Mouse (Mus musculus) right cerebral cortex, adult 2 months (tissue): ENCODE measurements around the gene Bmyc.
A peak's percentile ranks its signal among the peaks of the same experiment; 100 is the strongest.
"Not testable (repeated sequence)": the region's sequence is repeated elsewhere in the genome, so short reads cannot be mapped to it uniquely, and the experiment has no call there.

Experiments used
- DNase-seq, 2 experiments: peaks; one replicate each; pipeline ENCODE4 v3.0.0; 2021 to 2022; ENCODE audit warnings: low spot score in 2 of 2

Bmyc gene

GRCm38 (mm10) chr2:25706643-25707481, at the start of gene Bmyc:
Bmyc (plus strand) TSS chr2:25706739.
- DNase-seq: peak; percentile 88 to 89

GRCm38 (mm10) chr2:25657246-25657645, 49.3 kb upstream of the Bmyc start:
- no peak for DNase-seq

GRCm38 (mm10) chr2:25657652-25658051, 48.9 kb upstream of the Bmyc start, which contains the start of gene Lcn5:
Lcn5 (plus strand) TSS chr2:25657952.
- DNase-seq: no peak

- no peak for DNase-seq
Observed at GRCm38 (mm10) chr2:25660279-25660678, 46.3 kb upstream of the Bmyc start.

- no peak for DNase-seq
Observed at GRCm38 (mm10) chr2:25661245-25661970, 45.1 kb upstream of the Bmyc start.

- DNase-seq: peak; percentile 47 to 50
Observed at GRCm38 (mm10) chr2:25663511-25663910, 43.0 kb upstream of the Bmyc start.

GRCm38 (mm10) chr2:25664125-25664524, 42.4 kb upstream of the Bmyc start:
- DNase-seq: no peak

GRCm38 (mm10) chr2:25666516-25666915, 40.0 kb upstream of the Bmyc start:
- DNase-seq: no peak

- no peak for DNase-seq
Observed at GRCm38 (mm10) chr2:25676486-25676885, 30.1 kb upstream of the Bmyc start, which contains the start of gene Lcn6. Lcn6 (plus strand) TSS chr2:25676786.

- no peak for DNase-seq
Observed at GRCm38 (mm10) chr2:25679559-25679958, 27.0 kb upstream of the Bmyc start.

- DNase-seq: no peak
Observed at GRCm38 (mm10) chr2:25682426-25682825, 24.1 kb upstream of the Bmyc start, which contains the start of gene Lcn10. Lcn10 (plus strand) TSS chr2:25682726.

- no peak for DNase-seq
Observed at GRCm38 (mm10) chr2:25686941-25687340, 19.6 kb upstream of the Bmyc start.

GRCm38 (mm10) chr2:25694605-25695004, 11.9 kb upstream of the Bmyc start:
- peak; percentile 52 to 67 for DNase-seq

GRCm38 (mm10) chr2:25696951-25697350, 9.6 kb upstream of the Bmyc start:
- DNase-seq: no peak

- DNase-seq: no peak
Observed at GRCm38 (mm10) chr2:25698696-25699095, 7.8 kb upstream of the Bmyc start.

GRCm38 (mm10) chr2:25699743-25700142, 6.8 kb upstream of the Bmyc start, which contains the start of gene Obp2a:
Obp2a (plus strand) TSS chr2:25700043.
- not testable (repeated sequence) for DNase-seq

GRCm38 (mm10) chr2:25701001-25701400, 5.5 kb upstream of the Bmyc start:
- DNase-seq: no peak

GRCm38 (mm10) chr2:25703706-25704105, 2.8 kb upstream of the Bmyc start:
- DNase-seq: no peak

GRCm38 (mm10) chr2:25708121-25708520, 1.6 kb downstream of the Bmyc start:
- DNase-seq: peak; percentile 41 to 57

- DNase-seq: not testable (repeated sequence)
Observed at GRCm38 (mm10) chr2:25709056-25709455, 2.5 kb downstream of the Bmyc start.

GRCm38 (mm10) chr2:25709791-25710190, 3.3 kb downstream of the Bmyc start:
- DNase-seq: not testable (repeated sequence)

GRCm38 (mm10) chr2:25711641-25712040, 5.1 kb downstream of the Bmyc start:
- DNase-seq: not testable (repeated sequence)

GRCm38 (mm10) chr2:25717222-25717621, 10.7 kb downstream of the Bmyc start:
- DNase-seq: no peak
